Mouse (Mus musculus) kidney, adult 9 months (tissue): Measurements from ENCODE around the gene Rhox2f.
"Not testable (repeated sequence)": the region's sequence is repeated elsewhere in the genome, so short reads cannot be mapped to it uniquely, and the experiment has no call there.

Experiments
- DNase-seq: peaks from one replicate; pipeline ENCODE4 v3.0.0; 2022

The Rhox2f gene

DNA sequence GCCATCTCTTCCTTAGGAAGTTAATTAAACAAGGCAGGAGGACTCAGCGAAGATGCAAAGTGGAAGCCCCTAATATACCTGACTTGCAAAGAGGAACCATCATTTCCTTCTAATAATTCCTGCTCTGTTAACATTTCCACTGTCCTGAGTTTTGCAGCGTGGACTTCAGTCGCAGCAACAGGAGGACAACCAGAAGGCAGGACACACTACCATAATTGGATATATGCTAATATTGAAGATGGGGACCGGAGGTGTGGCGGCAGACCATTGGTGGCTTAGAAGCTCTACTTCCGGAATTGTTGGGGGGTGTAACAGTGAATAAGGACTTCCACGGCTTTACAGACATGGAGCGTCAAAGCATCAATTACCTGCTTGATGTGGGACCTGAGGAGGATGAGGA, at the start of gene Rhox2f:
Gene Rhox2f (plus strand): TSS at position 301 of the 400 bp plus-strand sequence.
- DNase-seq = not testable (repeated sequence)

DNA sequence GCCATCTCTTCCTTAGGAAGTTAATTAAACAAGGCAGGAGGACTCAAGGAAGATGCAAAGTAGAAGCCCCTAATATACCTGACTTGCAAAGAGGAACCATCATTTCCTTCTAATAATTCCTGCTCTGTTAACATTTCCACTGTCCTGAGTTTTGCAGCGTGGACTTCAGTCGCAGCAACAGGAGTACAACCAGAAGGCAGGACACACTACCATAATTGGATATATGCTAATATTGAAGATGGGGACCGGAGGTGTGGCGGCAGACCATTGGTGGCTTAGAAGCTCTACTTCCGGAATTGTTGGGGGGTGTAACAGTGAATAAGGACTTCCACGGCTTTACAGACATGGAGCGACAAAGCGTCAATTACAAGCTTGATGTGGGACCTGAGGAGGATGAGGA, 41.1 kb upstream of the Rhox2f start, which contains the start of gene Rhox2e:
Gene Rhox2e (plus strand): TSS at position 301 of the 400 bp plus-strand sequence.
- not testable (repeated sequence) for DNase-seq

DNA sequence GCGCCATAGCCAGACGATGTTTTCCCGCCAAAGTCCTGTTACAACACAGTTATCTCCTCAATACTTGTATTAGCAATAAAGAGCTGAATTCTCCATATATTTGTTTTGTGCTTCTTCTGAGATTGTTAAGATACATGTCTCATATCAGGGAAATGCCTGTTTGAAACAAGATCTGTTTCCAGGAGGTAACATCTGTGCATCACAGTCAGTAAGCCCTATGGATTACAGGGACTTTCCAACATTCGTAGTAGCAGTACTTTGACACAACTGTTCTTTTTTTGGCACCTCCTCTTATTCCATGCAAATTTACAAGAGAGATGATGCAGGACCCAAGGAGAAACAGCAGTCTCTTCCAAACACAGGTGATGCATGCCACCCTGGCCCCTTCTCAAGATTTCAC, 29.5 kb upstream of the Rhox2f start, which contains the start of gene Rhox3e:
Gene Rhox3e (plus strand): TSS at position 301 of the 400 bp plus-strand sequence.
- DNase-seq = not testable (repeated sequence)

- DNase-seq = not testable (repeated sequence)
These were observed 14.1 kb upstream of the Rhox2f start, which contains the start of gene Rhox4e for GRCm38 (mm10) chrX:37557112-37557511. TSS of gene Rhox4e (plus strand) at chrX:37557412.

DNA sequence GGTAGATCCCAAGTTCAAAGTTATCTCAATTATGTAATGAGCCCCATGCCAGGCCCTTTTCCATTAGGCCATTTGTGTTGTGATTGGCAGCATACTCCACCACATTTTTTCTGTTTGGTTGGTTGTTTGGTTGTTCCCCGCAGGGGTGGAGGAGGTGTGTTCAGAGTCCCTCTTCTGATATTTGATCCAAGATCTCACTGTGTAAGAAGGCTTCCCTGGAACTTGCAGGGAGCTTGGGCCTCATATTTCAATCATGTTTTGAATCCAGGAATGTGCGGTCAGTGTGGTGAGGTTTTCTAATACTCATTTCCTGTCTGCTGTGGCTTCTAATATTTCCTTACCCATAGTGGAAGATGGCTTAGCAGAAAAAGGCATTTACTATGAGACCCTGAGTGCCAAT, 1.4 kb downstream of the Rhox2f start:
- peak; percentile 0 for DNase-seq

DNA sequence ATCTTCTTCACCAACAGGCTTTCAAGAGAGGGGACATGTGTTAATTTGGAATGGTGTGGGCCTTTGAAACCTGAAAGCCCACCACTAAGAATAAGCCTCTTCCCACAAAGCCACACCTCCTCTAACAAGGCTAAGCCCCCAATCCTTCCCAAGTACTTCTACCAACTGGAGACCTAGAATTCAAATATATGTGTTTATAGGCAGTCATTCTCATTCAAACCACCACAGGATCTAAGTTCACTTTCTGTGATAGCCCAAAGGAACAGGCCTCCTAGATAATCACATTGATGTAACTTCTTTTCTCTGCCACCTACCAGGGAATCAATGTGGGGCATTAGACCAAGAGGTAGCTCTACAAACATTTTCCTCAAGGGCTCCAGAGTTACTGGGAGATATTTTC, 9.5 kb downstream of the Rhox2f start, which contains the start of gene Rhox3f:
Gene Rhox3f (plus strand): TSS at position 301 of the 400 bp plus-strand sequence.
- DNase-seq = not testable (repeated sequence)

DNA sequence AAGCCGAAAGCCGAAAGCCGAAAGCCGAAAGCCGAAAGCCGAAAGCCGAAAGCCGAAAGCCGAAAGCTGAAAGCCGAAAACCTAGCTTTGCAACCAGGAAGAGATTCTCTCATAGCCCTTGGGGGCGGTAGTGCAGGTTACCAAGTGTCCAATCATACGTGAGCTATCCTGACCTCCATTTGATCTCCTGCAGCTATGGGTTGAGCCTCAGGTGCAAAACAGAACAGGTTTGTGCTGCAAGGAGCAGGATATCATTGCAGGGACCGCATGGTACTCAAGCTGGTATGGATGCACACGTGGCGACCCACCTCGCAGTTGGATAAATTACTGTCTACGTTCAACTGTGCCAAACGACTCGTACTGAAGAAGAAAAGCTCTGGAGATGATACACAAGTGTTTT, 36.4 kb downstream of the Rhox2f start, which contains the start of gene Rhox4f:
Gene Rhox4f (minus strand): TSS at position 101 of the 400 bp plus-strand sequence.
- not testable (repeated sequence) for DNase-seq
